Mouse (Mus musculus) liver, postnatal 0 days (tissue): ENCODE measurements at regions not wholly inside any gene's neighbourhood (a gene's known extent, or its start where the extent isn't known, plus 50 kb on each side); places are given as distances from the start of the nearest gene placed in this dataset.

Experiments used
- ATAC-seq: fragments of 200-750 bp; cut with Nextera tagmentation; 2 replicates; pipeline ENCODE4 v1.8.0; 2017; ENCODE audit warnings: mild to moderate bottlenecking, moderate library complexity
- DNase-seq: peaks from one replicate; pipeline ENCODE4 v3.0.0-alpha.2; 2016
- H3K27ac ChIP-seq: fragments of 300-500 bp; sonication (generic); 2 replicates; pipeline ENCODE4 v1.5.1; 2014; ENCODE audit warnings: antibody characterized with exemption, moderate library complexity, mild to moderate bottlenecking, low read depth
- H3K27me3 ChIP-seq: fragments of 300-500 bp; sonication (generic); 2 replicates; pipeline ENCODE4 v1.6.1; 2014; ENCODE audit warnings: low read length, control low read depth, mixed read lengths; ENCODE audit not compliant: insufficient read depth
- H3K36me3 ChIP-seq: fragments of 300-500 bp; sonication (generic); replicated peaks from 2 replicates; pipeline ENCODE4 v1.6.1; 2014; ENCODE audit warnings: mild to moderate bottlenecking, control low read depth, low read length, moderate library complexity, mixed read lengths; ENCODE audit not compliant: insufficient read depth
- H3K4me1 ChIP-seq: fragments of 300-500 bp; sonication (generic); 2 replicates; pipeline ENCODE4 v1.6.1; 2014; ENCODE audit warnings: antibody characterized with exemption, mild to moderate bottlenecking, control low read depth; ENCODE audit not compliant: insufficient read depth
- H3K4me2 ChIP-seq: fragments of 300-500 bp; sonication (generic); 2 replicates; pipeline ENCODE4 v1.6.1; 2014; ENCODE audit warnings: low read depth, mild to moderate bottlenecking, low read length, moderate library complexity, mixed read lengths
- H3K4me3 ChIP-seq: fragments of 300-500 bp; sonication (generic); 2 replicates; pipeline ENCODE4 v1.5.1; 2014; ENCODE audit warnings: low read depth, low read length
- H3K9ac ChIP-seq: fragments of 300-500 bp; sonication (generic); replicated peaks from 2 replicates; pipeline ENCODE4 v1.6.1; 2014; ENCODE audit warnings: mild to moderate bottlenecking, moderate library complexity
- H3K9me3 ChIP-seq: fragments of 300-500 bp; sonication (generic); 2 replicates; pipeline ENCODE4 v1.6.1; 2016; ENCODE audit warnings: mild to moderate bottlenecking, control low read depth, low read length, mixed read lengths
- CTCF ChIP-seq: sonication (generic); IDR thresholded peaks from 2 replicates; pipeline ENCODE4 v1.5.1; 2016; ENCODE audit warnings: antibody characterized with exemption, low read depth
- EP300 ChIP-seq: IDR thresholded peaks from 2 replicates; pipeline ENCODE4 v1.6.1; 2016; ENCODE audit warnings: antibody characterized with exemption, low read depth, mild to moderate bottlenecking
- WGBS: fragments of 180-500 bp; shearing (Covaris S2); extraction: QIAGEN DNeasy Blood & Tissue Kit; methylation state at CpG from one replicate; pipeline ENCODE4 v1.1.7; 2014; ENCODE audit not compliant: insufficient replicate concordance; 5-methylcytosine and 5-hydroxymethylcytosine counted together

DNA sequence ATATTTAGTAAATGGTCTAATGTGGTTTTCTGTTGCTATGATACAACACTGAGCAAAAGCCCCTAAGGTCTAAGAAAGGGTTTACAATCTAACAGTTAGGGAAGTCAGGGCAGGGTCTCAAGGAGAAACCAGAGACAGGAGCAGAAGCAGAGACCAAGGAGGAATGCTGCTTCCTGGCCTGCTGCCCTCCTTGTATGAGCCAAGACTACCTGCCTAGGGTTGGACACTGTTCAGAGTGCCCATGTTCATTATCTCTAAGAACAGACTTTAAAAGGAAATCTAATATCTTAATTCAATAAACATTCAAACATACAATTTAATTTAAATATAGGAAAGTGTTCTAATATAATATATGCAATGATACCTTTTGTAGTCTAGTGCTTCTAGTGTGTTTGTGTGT is 63.0 kb upstream of the Tmem106b start:
- no peak overlapping the region for H3K27ac ChIP-seq
- H3K4me1 ChIP-seq, result no peaks in the 10 kb centered on the region
- no peak for ATAC-seq
- H3K9ac ChIP-seq, result no peak overlapping the region
- no peak overlapping the region for H3K4me2 ChIP-seq
- TF ChIP-seq CTCF (no peak), EP300 (no peak)
- DNase-seq, result no peak
- H3K27me3 ChIP-seq, result no peaks in the 10 kb centered on the region
- H3K9me3 ChIP-seq, result no peaks in the 10 kb centered on the region
- no peak overlapping the region for H3K4me3 ChIP-seq
- H3K36me3 ChIP-seq, result no peaks in the 10 kb centered on the region

DNA sequence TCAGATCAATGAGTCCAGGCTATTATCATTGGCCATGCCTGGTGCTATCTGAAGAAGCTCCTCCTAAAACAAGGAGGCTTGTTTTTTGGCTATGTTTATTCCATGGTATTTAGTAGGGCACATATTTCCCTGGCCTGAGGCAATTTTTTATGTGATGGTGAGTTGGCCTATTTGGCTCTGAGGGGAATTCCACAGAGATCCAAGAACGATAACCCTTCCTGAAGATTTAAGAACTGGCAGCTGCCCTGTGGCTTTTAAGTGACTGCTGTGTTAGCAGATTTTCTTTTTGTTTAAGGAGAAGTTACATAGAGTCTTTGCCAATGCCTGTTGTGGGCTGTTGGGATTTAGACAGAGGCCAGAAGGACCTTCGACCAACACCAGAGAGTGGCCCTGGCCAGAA is 74.9 kb upstream of the Tmem106b start:
- no peak overlapping the region for H3K4me2 ChIP-seq
- H3K4me3 ChIP-seq, result no peak overlapping the region
- DNase-seq, result no peak
- WGBS, result 85% methylated on average over 2 of the region's 2 CpGs
- ATAC-seq, result no peak
- H3K9ac ChIP-seq, result no peak overlapping the region
- TF ChIP-seq EP300 (no peak), CTCF (no peak)
- no peaks in the 10 kb centered on the region for H3K4me1 ChIP-seq
- no peaks in the 10 kb centered on the region for H3K9me3 ChIP-seq
- no peaks in the 10 kb centered on the region for H3K27me3 ChIP-seq
- H3K27ac ChIP-seq, result no peak overlapping the region
- H3K36me3 ChIP-seq, result no peaks in the 10 kb centered on the region

DNA sequence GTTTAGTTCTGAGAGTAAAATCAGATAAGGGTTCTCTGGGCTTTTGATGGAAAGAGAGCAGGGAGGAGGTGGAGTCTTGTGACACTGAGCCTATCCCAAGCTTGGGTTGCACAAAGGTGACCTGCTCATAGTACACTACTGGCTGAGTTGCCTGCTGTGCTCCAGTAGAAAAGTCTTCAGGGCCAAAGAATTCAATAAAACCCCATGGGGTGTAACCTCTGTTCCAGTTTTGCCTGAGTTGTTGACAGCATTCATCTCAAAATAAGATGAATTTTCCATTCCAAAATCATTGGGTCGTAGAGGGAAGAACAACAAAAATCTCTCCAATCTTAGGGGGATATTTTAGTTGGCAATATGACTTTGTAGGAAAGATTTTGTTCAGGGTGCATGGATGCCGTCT is 75.8 kb upstream of the Tmem106b start:
- Histone ChIP-seq H3K36me3 (no peaks in the 10 kb centered on the region), H3K27me3 (no peaks in the 10 kb centered on the region), H3K4me3 (no peak overlapping the region), H3K27ac (no peak overlapping the region), H3K4me1 (no peaks in the 10 kb centered on the region), H3K4me2 (no peak overlapping the region), H3K9ac (no peak overlapping the region), H3K9me3 (no peaks in the 10 kb centered on the region)
- WGBS, result 65% methylated on average over 2 of the region's 2 CpGs
- TF ChIP-seq CTCF, result no peak
- no peak for TF ChIP-seq EP300
- ATAC-seq, result no peak
- DNase-seq, result no peak

GRCm38 (mm10) chr6:12977184-12977897 is 92.2 kb upstream of the Tmem106b start:
- Histone ChIP-seq H3K27ac (no peak overlapping the region), H3K4me1 (no peaks in the 10 kb centered on the region), H3K9ac (no peak overlapping the region), H3K9me3 (no peaks in the 10 kb centered on the region), H3K27me3 (no peaks in the 10 kb centered on the region), H3K4me3 (no peak overlapping the region), H3K36me3 (no peaks in the 10 kb centered on the region), H3K4me2 (no peak overlapping the region)
- DNase-seq (no peak), ATAC-seq (no peak)
- 76% methylated on average over 1 of the region's 1 CpGs for WGBS
- no peak for TF ChIP-seq EP300
- TF ChIP-seq CTCF, result no peak

DNA sequence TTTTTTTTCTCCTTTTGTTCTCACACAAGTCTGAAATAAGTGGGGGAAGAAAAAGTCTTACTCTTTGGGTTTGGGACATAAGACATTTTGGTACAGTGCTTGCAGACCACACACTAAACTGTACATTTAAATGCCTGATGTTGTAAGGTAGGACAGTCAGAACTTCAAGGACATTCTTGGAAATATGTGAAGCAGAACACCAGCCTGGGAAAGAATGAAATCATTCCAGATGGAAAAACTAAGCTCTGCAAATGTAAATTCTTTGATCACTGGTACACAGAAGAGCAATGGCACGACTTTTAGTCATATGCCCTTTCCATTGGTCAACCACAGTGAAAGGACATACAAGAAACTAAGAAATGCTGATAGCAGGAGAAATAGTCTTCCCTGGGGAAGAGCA is 98.0 kb upstream of the Tmem106b start:
- H3K4me3 ChIP-seq, result no peak overlapping the region
- TF ChIP-seq EP300, result no peak
- no peak for TF ChIP-seq CTCF
- H3K4me1 ChIP-seq, result no peaks in the 10 kb centered on the region
- H3K27ac ChIP-seq, result no peak overlapping the region
- H3K27me3 ChIP-seq, result no peaks in the 10 kb centered on the region
- no peak overlapping the region for H3K9ac ChIP-seq
- ATAC-seq (no peak), DNase-seq (no peak)
- no peaks in the 10 kb centered on the region for H3K36me3 ChIP-seq
- WGBS, result 38% methylated on average over 1 of the region's 1 CpGs
- no peaks in the 10 kb centered on the region for H3K9me3 ChIP-seq
- no peak overlapping the region for H3K4me2 ChIP-seq

- H3K9me3 ChIP-seq, result no peaks in the 10 kb centered on the region
- no peaks in the 10 kb centered on the region for H3K4me1 ChIP-seq
- no peak for ATAC-seq
- no peak for DNase-seq
- no peaks in the 10 kb centered on the region for H3K27me3 ChIP-seq
- no peak overlapping the region for H3K27ac ChIP-seq
- H3K4me3 ChIP-seq, result no peak overlapping the region
- no peak overlapping the region for H3K4me2 ChIP-seq
- TF ChIP-seq CTCF, result no peak
- TF ChIP-seq EP300, result no peak
- no peaks in the 10 kb centered on the region for H3K36me3 ChIP-seq
- no peak overlapping the region for H3K9ac ChIP-seq
- WGBS, result 61% methylated on average over 2 of the region's 2 CpGs
Observed at GRCm38 (mm10) chr6:12967291-12967690, 102.3 kb upstream of the Tmem106b start.

DNA sequence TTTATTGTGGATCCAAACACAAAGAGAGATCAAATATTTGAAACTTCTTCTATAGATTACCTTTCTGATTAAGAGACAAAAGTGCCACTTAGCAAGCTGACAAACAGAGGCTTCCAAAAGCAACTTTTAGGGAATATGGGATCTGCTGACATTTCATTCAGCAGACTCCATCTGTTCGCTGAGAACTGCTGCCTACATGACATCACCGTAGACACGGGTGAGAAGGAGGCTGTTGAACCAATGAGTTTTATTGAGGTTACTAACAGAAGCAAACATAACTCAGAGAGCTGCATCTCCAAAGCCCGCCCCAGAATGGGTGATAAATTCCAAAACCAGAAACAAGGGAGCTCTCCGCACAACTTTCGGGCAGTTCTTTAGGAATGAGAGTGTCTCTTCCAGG is 111.8 kb upstream of the Tmem106b start:
- Histone ChIP-seq H3K9ac (no peak overlapping the region), H3K27ac (no peak overlapping the region), H3K4me1 (no peaks in the 10 kb centered on the region), H3K36me3 (no peaks in the 10 kb centered on the region), H3K4me2 (no peak overlapping the region), H3K4me3 (no peak overlapping the region), H3K9me3 (no peaks in the 10 kb centered on the region), H3K27me3 (no peaks in the 10 kb centered on the region)
- DNase-seq, result no peak
- no peak for ATAC-seq
- 78% methylated on average over 6 of the region's 6 CpGs for WGBS
- TF ChIP-seq EP300, result no peak
- no peak for TF ChIP-seq CTCF
